Mouse (Mus musculus): ENCODE data around the gene Alpk1. TPM values are rescaled to one million over a fixed set of nuclear protein-coding genes. Genes with fewer than 3 reads are reported as not detected.

The Alpk1 gene
- polyA plus RNA-seq, 1 experiment from 2014 or later: 0.92 TPM

GRCm38 (mm10) chr3:127741473-127741872 lies 38.9 kb downstream of the Alpk1 start:
- no peaks in the 10 kb centered on the region for H3K36me3 ChIP-seq (ENCODE audit: control insufficient read depth, insufficient read depth)
- no peak overlapping the region for H3K9ac ChIP-seq (ENCODE audit: low read length)
- H3K4me2 ChIP-seq (ENCODE audit: low read depth, low read length): no peak overlapping the region
- H3K9me3 ChIP-seq (replicated peaks; ENCODE audit: control insufficient read depth, low read length): peaks cover 4% of the 10 kb centered on the region
- ATAC-seq (replicated peaks; ENCODE audit: extremely low read depth, insufficient read depth, low FRiP score): no peak
- H3K27ac ChIP-seq (ENCODE audit: low read length): no peak overlapping the region
- no peaks in the 10 kb centered on the region for H3K4me1 ChIP-seq (ENCODE audit: control insufficient read depth, insufficient read depth, low read length)
- WGBS: 95% methylated on average over 3 of the region's 3 CpGs
- no peak overlapping the region for H3K4me3 ChIP-seq (ENCODE audit: low read length)
- peaks cover 7% of the 10 kb centered on the region for H3K27me3 ChIP-seq (ENCODE audit: control insufficient read depth, insufficient read depth, low read length)

- no peak overlapping the region for H3K4me3 ChIP-seq (ENCODE audit: low read length)
- no peak overlapping the region for H3K27ac ChIP-seq (ENCODE audit: low read length)
- 82% methylated on average over 5 of the region's 5 CpGs for WGBS
- H3K36me3 ChIP-seq (ENCODE audit: control insufficient read depth, insufficient read depth): no peaks in the 10 kb centered on the region
- no peak for ATAC-seq (replicated peaks; ENCODE audit: extremely low read depth, insufficient read depth, low FRiP score)
- H3K9ac ChIP-seq (ENCODE audit: low read length): no peak overlapping the region
- no peak overlapping the region for H3K4me2 ChIP-seq (ENCODE audit: low read depth, low read length)
- no peaks in the 10 kb centered on the region for H3K27me3 ChIP-seq (ENCODE audit: control insufficient read depth, insufficient read depth, low read length)
- peaks cover 4% of the 10 kb centered on the region for H3K9me3 ChIP-seq (replicated peaks; ENCODE audit: control insufficient read depth, low read length)
- no peaks in the 10 kb centered on the region for H3K4me1 ChIP-seq (ENCODE audit: control insufficient read depth, insufficient read depth, low read length)
Measured at GRCm38 (mm10) chr3:127737876-127738275, 42.5 kb downstream of the Alpk1 start.

- ATAC-seq (replicated peaks; ENCODE audit: extremely low read depth, insufficient read depth, low FRiP score): no peak
- WGBS: 65% methylated on average over 3 of the region's 3 CpGs
- Histone ChIP-seq H3K9me3 (replicated peaks; ENCODE audit: control insufficient read depth, low read length) (no peaks in the 10 kb centered on the region), H3K9ac (ENCODE audit: low read length) (no peak overlapping the region), H3K4me1 (ENCODE audit: control insufficient read depth, insufficient read depth, low read length) (no peaks in the 10 kb centered on the region), H3K4me3 (ENCODE audit: low read length) (no peak overlapping the region), H3K27ac (ENCODE audit: low read length) (no peak overlapping the region), H3K36me3 (ENCODE audit: control insufficient read depth, insufficient read depth) (no peaks in the 10 kb centered on the region), H3K4me2 (ENCODE audit: low read depth, low read length) (no peak overlapping the region), H3K27me3 (ENCODE audit: control insufficient read depth, insufficient read depth, low read length) (no peaks in the 10 kb centered on the region)
Measured at GRCm38 (mm10) chr3:127735395-127735794, 44.9 kb downstream of the Alpk1 start.

- Histone ChIP-seq H3K4me3 (ENCODE audit: low read length) (no peak overlapping the region), H3K27me3 (ENCODE audit: control insufficient read depth, insufficient read depth, low read length) (no peaks in the 10 kb centered on the region), H3K9ac (ENCODE audit: low read length) (no peak overlapping the region), H3K27ac (ENCODE audit: low read length) (no peak overlapping the region), H3K36me3 (ENCODE audit: control insufficient read depth, insufficient read depth) (no peaks in the 10 kb centered on the region), H3K9me3 (replicated peaks; ENCODE audit: control insufficient read depth, low read length) (no peaks in the 10 kb centered on the region), H3K4me2 (ENCODE audit: low read depth, low read length) (no peak overlapping the region), H3K4me1 (ENCODE audit: control insufficient read depth, insufficient read depth, low read length) (no peaks in the 10 kb centered on the region)
- WGBS: 82% methylated on average over 14 of the region's 14 CpGs
- ATAC-seq (replicated peaks; ENCODE audit: extremely low read depth, insufficient read depth, low FRiP score): no peak
Measured at GRCm38 (mm10) chr3:127729513-127730137, 50.7 kb downstream of the Alpk1 start.

- Histone ChIP-seq H3K36me3 (ENCODE audit: control insufficient read depth, insufficient read depth) (no peaks in the 10 kb centered on the region), H3K4me1 (ENCODE audit: control insufficient read depth, insufficient read depth, low read length) (no peaks in the 10 kb centered on the region), H3K9me3 (replicated peaks; ENCODE audit: control insufficient read depth, low read length) (no peaks in the 10 kb centered on the region), H3K4me3 (ENCODE audit: low read length) (no peak overlapping the region), H3K27me3 (ENCODE audit: control insufficient read depth, insufficient read depth, low read length) (no peaks in the 10 kb centered on the region), H3K4me2 (ENCODE audit: low read depth, low read length) (no peak overlapping the region), H3K9ac (ENCODE audit: low read length) (no peak overlapping the region), H3K27ac (ENCODE audit: low read length) (no peak overlapping the region)
- 87% methylated on average over 17 of the region's 17 CpGs for WGBS
- ATAC-seq (replicated peaks; ENCODE audit: extremely low read depth, insufficient read depth, low FRiP score): no peak
Measured at GRCm38 (mm10) chr3:127728851-127729512, 51.3 kb downstream of the Alpk1 start.

GRCm38 (mm10) chr3:127728046-127728445 lies 52.3 kb downstream of the Alpk1 start:
- Histone ChIP-seq H3K36me3 (ENCODE audit: control insufficient read depth, insufficient read depth) (no peaks in the 10 kb centered on the region), H3K27me3 (ENCODE audit: control insufficient read depth, insufficient read depth, low read length) (no peaks in the 10 kb centered on the region), H3K4me1 (ENCODE audit: control insufficient read depth, insufficient read depth, low read length) (no peaks in the 10 kb centered on the region), H3K9me3 (replicated peaks; ENCODE audit: control insufficient read depth, low read length) (no peaks in the 10 kb centered on the region), H3K4me2 (ENCODE audit: low read depth, low read length) (no peak overlapping the region), H3K9ac (ENCODE audit: low read length) (no peak overlapping the region), H3K27ac (ENCODE audit: low read length) (no peak overlapping the region), H3K4me3 (ENCODE audit: low read length) (no peak overlapping the region)
- 60% methylated on average over 9 of the region's 9 CpGs for WGBS
- no peak for ATAC-seq (replicated peaks; ENCODE audit: extremely low read depth, insufficient read depth, low FRiP score)

GRCm38 (mm10) chr3:127720948-127721347 lies 59.4 kb downstream of the Alpk1 start:
- WGBS: 70% methylated on average over 4 of the region's 4 CpGs
- no peak for ATAC-seq (replicated peaks; ENCODE audit: extremely low read depth, insufficient read depth, low FRiP score)

GRCm38 (mm10) chr3:127720050-127720449 lies 60.3 kb downstream of the Alpk1 start:
- Histone ChIP-seq H3K9ac (ENCODE audit: low read length) (no peak overlapping the region), H3K36me3 (ENCODE audit: control insufficient read depth, insufficient read depth) (no peaks in the 10 kb centered on the region), H3K4me1 (ENCODE audit: control insufficient read depth, insufficient read depth, low read length) (no peaks in the 10 kb centered on the region), H3K27me3 (ENCODE audit: control insufficient read depth, insufficient read depth, low read length) (no peaks in the 10 kb centered on the region), H3K9me3 (replicated peaks; ENCODE audit: control insufficient read depth, low read length) (no peaks in the 10 kb centered on the region), H3K4me3 (ENCODE audit: low read length) (no peak overlapping the region), H3K27ac (ENCODE audit: low read length) (no peak overlapping the region), H3K4me2 (ENCODE audit: low read depth, low read length) (no peak overlapping the region)
- 77% methylated on average over 6 of the region's 6 CpGs for WGBS
- no peak for ATAC-seq (replicated peaks; ENCODE audit: extremely low read depth, insufficient read depth, low FRiP score)

More at GRCm38 (mm10) chr3:127720948-127721347, 59.4 kb downstream of the Alpk1 start:
- H3K4me2 ChIP-seq (ENCODE audit: low read depth, low read length): no peak overlapping the region
- H3K9me3 ChIP-seq (replicated peaks; ENCODE audit: control insufficient read depth, low read length): no peaks in the 10 kb centered on the region
- no peaks in the 10 kb centered on the region for H3K36me3 ChIP-seq (ENCODE audit: control insufficient read depth, insufficient read depth)
- H3K9ac ChIP-seq (ENCODE audit: low read length): no peak overlapping the region
- H3K4me1 ChIP-seq (ENCODE audit: control insufficient read depth, insufficient read depth, low read length): no peaks in the 10 kb centered on the region
- no peak overlapping the region for H3K27ac ChIP-seq (ENCODE audit: low read length)
- no peak overlapping the region for H3K4me3 ChIP-seq (ENCODE audit: low read length)
- no peaks in the 10 kb centered on the region for H3K27me3 ChIP-seq (ENCODE audit: control insufficient read depth, insufficient read depth, low read length)

- no peaks in the 10 kb centered on the region for H3K9me3 ChIP-seq (replicated peaks; ENCODE audit: control insufficient read depth, low read length)
- H3K27me3 ChIP-seq (ENCODE audit: control insufficient read depth, insufficient read depth, low read length): no peaks in the 10 kb centered on the region
- no peak overlapping the region for H3K9ac ChIP-seq (ENCODE audit: low read length)
- H3K4me1 ChIP-seq (ENCODE audit: control insufficient read depth, insufficient read depth, low read length): no peaks in the 10 kb centered on the region
- no peaks in the 10 kb centered on the region for H3K36me3 ChIP-seq (ENCODE audit: control insufficient read depth, insufficient read depth)
- WGBS: 62% methylated on average over 5 of the region's 5 CpGs
- no peak for ATAC-seq (replicated peaks; ENCODE audit: extremely low read depth, insufficient read depth, low FRiP score)
- H3K27ac ChIP-seq (ENCODE audit: low read length): no peak overlapping the region
- no peak overlapping the region for H3K4me2 ChIP-seq (ENCODE audit: low read depth, low read length)
- no peak overlapping the region for H3K4me3 ChIP-seq (ENCODE audit: low read length)
Measured at GRCm38 (mm10) chr3:127719601-127720000, 60.7 kb downstream of the Alpk1 start.
